Mouse (Mus musculus) heart, adult 11 months (tissue): ENCODE results near the gene Usp27x.

Source experiments
- DNase-seq: peaks from one replicate; pipeline ENCODE4 v3.0.0; 2022

Usp27x gene

GRCm38 (mm10) chrX:7375716-7376480 lies at the start of gene Usp27x:
Gene Usp27x (minus strand): TSS chrX:7375830.
- peak; percentile 98 for DNase-seq

GRCm38 (mm10) chrX:7422691-7423111 lies 47.1 kb upstream of the Usp27x start:
- DNase-seq, result peak; percentile 94

GRCm38 (mm10) chrX:7422166-7422565 lies 46.5 kb upstream of the Usp27x start:
- no peak for DNase-seq

GRCm38 (mm10) chrX:7421016-7421415 lies 45.4 kb upstream of the Usp27x start:
- peak; percentile 96 for DNase-seq

- peak; percentile 89 for DNase-seq
These were observed 40.7 kb upstream of the Usp27x start for GRCm38 (mm10) chrX:7416178-7416871.

GRCm38 (mm10) chrX:7415308-7415707 lies 39.7 kb upstream of the Usp27x start:
- DNase-seq, result no peak

- no peak for DNase-seq
These were observed 36.8 kb upstream of the Usp27x start for GRCm38 (mm10) chrX:7412239-7413033.

GRCm38 (mm10) chrX:7376586-7376985 lies 956 bp upstream of the Usp27x start:
- peak; percentile 84 for DNase-seq

- DNase-seq, result no peak
These were observed 311 bp downstream of the Usp27x start for GRCm38 (mm10) chrX:7375322-7375715.

- no peak for DNase-seq
These were observed 50.2 kb downstream of the Usp27x start for GRCm38 (mm10) chrX:7325455-7325854.

GRCm38 (mm10) chrX:7322288-7322687 lies 53.3 kb downstream of the Usp27x start:
- peak; percentile 92 for DNase-seq
